Mouse (Mus musculus) mouse embryonic stem cell (cell line): ENCODE measurements around the gene Id1.

ENCODE experiments used
- in situ Hi-C, 2 experiments: fragments of 300-500 bp; cut with MboI; formaldehyde crosslinking; loops; 1 replicate in 1 of 2; 3 replicates in 1 of 2; pipeline ENCODE4 v1.14.3; 2019 to 2020; ENCODE audit warnings: low sequenced_read_pairs in 2 of 2, low pct_unique_long_range_greater_than_20kb in 1 of 2, mixed read lengths in 1 of 2; ENCODE audit not compliant: unreplicated experiment in 1 of 2

The Id1 gene

DNA sequence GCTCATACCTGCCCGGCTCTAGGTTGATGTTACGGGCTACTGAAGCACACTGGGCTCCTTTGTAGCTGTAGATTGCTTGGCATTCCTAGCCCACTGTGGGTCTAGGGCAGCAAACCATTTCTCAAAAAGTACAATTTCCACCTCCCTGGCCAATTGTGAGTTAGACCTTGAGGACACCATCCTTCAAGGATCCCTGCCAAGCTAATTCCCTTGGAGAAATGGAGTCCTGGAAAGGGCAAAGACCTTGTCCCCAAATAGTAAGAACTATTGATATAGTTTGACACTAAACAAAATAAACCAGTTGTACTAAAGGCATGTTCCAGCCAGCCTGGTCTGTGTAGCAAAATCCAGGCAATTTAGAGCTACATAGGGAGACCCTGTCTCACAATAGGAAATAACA lies 2.3 kb downstream of the Id1 start:
- in situ Hi-C loops = loop anchor here (5.0 kb wide), 1 partner anchor 36 kb away; no protein-coding TSS in a partner anchor

DNA sequence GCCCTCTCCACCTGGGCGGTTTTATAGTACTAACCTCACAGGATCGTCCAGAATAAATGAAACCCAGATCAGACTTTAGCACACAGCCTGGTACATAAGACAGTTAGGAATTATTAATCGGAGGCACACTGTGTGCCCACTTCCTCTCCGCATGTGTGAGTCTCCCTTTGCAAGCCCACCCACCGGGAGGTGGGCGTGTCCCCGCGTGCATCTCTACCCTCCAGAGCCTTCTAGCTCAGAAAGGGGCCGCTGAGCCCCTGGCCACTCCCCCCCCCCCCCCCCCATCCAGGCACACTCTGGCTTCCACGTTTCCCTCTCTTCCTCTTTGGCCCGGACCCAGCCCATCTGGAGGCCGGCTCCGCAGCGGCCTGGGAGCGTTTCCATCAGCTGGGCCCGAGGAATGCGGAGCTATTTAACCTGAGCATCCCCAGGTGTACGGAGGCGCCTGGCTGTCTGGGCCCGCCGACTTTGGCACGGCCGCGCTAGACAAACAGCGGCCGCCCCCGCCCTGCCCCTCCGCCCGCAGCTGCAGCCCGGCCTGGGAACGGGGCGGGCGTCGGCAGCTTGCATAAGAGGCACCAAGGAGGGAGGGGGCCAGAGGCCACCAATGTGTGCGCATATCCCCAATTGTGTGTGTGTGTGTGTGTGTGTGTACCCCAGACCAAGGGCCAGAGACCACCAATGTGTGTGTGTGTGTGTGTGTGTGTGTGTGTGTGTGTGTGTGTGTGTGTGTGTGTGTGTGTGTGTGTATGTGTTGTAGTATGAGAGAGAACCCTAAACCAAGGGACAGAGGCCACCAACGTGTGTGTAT lies 3.2 kb downstream of the Id1 start:
- in situ Hi-C loops = loop anchor here (5.0 kb wide), 1 partner anchor 37 kb away; no protein-coding TSS in a partner anchor

GRCm38 (mm10) chr2:152739842-152740260 lies 3.8 kb downstream of the Id1 start:
- in situ Hi-C loops = loop anchor here (5.0 to 10.0 kb wide), 2 partner anchors 38 to 55 kb away; partner anchors contain the start of gene Mcts2 (in 1 of the 2)

GRCm38 (mm10) chr2:152740490-152740889 lies 4.4 kb downstream of the Id1 start:
- in situ Hi-C loops = loop anchor here in 1 of 2 experiments (10.0 kb wide), 1 partner anchor 56 kb away; the partner anchor contains the start of gene Mcts2

DNA sequence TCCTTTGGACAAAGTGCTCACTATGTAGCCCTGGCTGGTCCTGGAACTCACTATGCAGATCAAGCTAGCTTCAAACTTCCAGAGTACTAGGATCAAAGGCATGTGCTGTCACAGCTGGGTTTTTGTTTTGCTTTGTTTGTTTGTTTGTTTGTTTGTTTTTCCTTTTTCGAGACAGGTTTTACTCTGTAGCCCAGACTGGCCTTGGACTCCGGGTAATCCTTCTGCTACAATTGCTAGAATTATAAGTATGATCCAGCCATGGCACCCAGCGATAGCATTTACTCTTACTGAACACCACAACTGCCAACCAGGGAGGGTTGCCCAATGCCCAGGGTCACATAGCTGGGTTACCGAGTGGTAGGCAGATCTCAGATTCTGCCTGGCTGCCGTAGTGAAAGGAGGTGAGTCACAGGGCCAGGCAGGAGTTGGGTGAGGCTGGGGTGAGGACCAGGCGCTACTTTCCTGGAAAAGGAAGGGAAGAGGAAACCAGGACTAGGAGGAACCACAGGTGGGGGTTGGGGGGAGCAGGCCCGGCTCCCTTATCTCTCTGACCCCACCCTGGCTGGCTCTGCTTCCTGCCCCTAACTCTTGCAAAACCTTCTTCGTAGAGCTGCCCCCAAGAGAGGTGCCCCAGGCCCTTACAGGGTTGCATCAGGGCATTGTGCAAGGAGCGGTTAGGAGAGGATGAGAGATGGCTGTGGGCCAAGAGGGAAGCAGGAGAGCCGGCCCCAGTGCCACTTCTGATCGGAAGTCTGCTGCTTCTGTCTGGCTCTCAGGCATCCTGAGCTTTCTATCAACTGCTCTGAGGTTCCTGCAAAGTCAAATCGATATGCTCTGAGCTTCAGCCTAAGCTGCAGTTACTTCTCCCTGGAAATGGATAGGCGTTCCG lies 5.3 kb downstream of the Id1 start:
- in situ Hi-C loops = loop anchor here in 1 of 2 experiments (10.0 kb wide), 1 partner anchor 57 kb away; the partner anchor contains the start of gene Mcts2

GRCm38 (mm10) chr2:152742435-152742834 lies 6.4 kb downstream of the Id1 start:
- in situ Hi-C loops = loop anchor here in 1 of 2 experiments (10.0 kb wide), 1 partner anchor 58 kb away; the partner anchor contains the start of gene Mcts2

GRCm38 (mm10) chr2:152753944-152754711 lies 18.1 kb downstream of the Id1 start, which contains the start of gene Cox4i2:
Gene Cox4i2, plus strand, starts transcription at chr2:152754173.
- in situ Hi-C loops = no loop called here

- in situ Hi-C loops = no loop called here
Observed at GRCm38 (mm10) chr2:152756474-152757393, 20.7 kb downstream of the Id1 start.

- in situ Hi-C loops = no loop called here
Observed at GRCm38 (mm10) chr2:152757478-152757877, 21.4 kb downstream of the Id1 start.

GRCm38 (mm10) chr2:152758351-152758750 lies 22.3 kb downstream of the Id1 start:
- in situ Hi-C loops = no loop called here

DNA sequence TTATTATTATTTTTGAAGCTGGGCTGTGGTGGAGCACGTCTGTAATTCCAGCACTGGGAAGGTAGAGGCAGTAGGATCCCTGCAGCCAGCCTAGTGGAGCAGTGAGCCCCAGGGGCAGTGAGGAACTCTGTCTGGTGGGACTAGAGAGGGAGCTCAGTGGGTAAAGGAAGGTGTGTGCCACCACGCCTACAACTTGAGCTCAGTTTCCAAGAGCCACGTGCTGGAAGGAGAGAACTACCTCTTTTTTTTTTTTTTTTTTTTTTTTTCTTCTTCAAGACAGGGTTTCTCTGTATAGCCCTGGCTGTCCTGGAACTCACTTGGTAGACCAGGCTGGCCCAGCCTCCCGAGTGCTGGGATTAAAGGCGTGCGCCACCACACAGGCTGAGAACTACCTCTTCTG lies 27.3 kb downstream of the Id1 start:
- in situ Hi-C loops = no loop called here

- in situ Hi-C loops = loop anchor here (5.0 kb wide), 2 partner anchors 68 to 73 kb away; partner anchors contain the start of gene Bcl2l1 (in 1 of the 2)
Observed at GRCm38 (mm10) chr2:152764172-152765044, 28.4 kb downstream of the Id1 start.

DNA sequence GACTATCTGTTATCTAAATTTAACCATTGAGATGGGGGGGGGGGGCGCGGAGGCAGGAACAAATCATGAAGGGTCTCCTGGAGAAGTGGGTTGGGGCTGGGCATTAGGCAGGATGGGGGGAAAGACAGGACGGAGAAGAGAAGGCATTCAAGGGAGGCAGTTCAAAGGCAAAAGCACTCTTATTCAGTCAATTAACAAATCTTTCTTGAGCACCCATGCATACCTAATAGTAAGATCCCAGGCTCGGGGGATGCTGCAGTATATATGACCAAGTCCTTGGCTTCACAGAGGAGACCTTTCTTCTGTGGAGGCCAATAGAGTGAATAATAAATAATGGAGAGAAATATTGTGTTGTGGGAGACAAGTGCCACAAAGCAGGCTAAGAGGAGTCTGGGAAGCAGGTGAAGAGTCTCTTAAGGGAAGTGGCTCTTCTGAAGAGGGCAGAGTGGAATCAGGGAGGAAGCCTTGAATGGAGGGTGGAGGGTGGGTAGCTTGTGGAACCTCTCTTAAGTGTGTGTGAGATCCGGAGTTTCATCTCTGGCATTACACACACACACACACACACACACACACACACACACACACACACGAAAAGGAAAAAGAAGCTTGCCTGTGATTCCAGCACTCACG lies 29.1 kb downstream of the Id1 start:
- in situ Hi-C loops = loop anchor here (5.0 kb wide), 2 partner anchors 67 to 72 kb away; partner anchors contain the start of gene Bcl2l1 (in 1 of the 2)

- in situ Hi-C loops = loop anchor here (5.0 kb wide), 2 partner anchors 66 to 71 kb away; partner anchors contain the start of gene Bcl2l1 (in 1 of the 2)
Observed at GRCm38 (mm10) chr2:152766387-152767123, 30.5 kb downstream of the Id1 start.
